Mouse (Mus musculus) lung, embryonic 14.5 days (tissue): ENCODE results near the gene Ogg1. TPM values are rescaled to one million over a fixed set of nuclear protein-coding genes. Genes with fewer than 3 reads are reported as not detected.

Experiments
- ATAC-seq: fragments of 200-750 bp; cut with Nextera tagmentation; 2 replicates; pipeline ENCODE4 v1.8.0; 2017; ENCODE audit warnings: mild to moderate bottlenecking, moderate TSS enrichment, moderate library complexity; ENCODE audit not compliant: insufficient read depth
- DNase-seq: peaks from one replicate; pipeline ENCODE4 v3.0.0-alpha.2; 2015
- H3K27ac ChIP-seq: fragments of 300-500 bp; sonication (generic); 2 replicates; pipeline ENCODE4 v1.5.1; 2014; ENCODE audit warnings: low read depth, mild to moderate bottlenecking, moderate library complexity
- H3K27me3 ChIP-seq: fragments of 300-500 bp; sonication (generic); 2 replicates; pipeline ENCODE4 v1.6.1; 2014; ENCODE audit warnings: low read length, control low read depth; ENCODE audit not compliant: insufficient read depth
- H3K36me3 ChIP-seq: fragments of 300-500 bp; sonication (generic); 2 replicates; pipeline ENCODE4 v1.6.1; 2014; ENCODE audit warnings: control low read depth; ENCODE audit not compliant: insufficient read depth
- H3K4me1 ChIP-seq: fragments of 300-500 bp; sonication (generic); 2 replicates; pipeline ENCODE4 v1.6.1; 2014; ENCODE audit warnings: antibody characterized with exemption, control low read depth; ENCODE audit not compliant: insufficient read depth
- H3K4me2 ChIP-seq: fragments of 300-500 bp; sonication (generic); 2 replicates; pipeline ENCODE4 v1.6.1; 2014; ENCODE audit warnings: mild to moderate bottlenecking
- H3K4me3 ChIP-seq: fragments of 300-500 bp; sonication (generic); 2 replicates; pipeline ENCODE4 v1.5.1; 2014; ENCODE audit warnings: low read depth, low read length
- H3K9ac ChIP-seq: fragments of 300-500 bp; sonication (generic); 2 replicates; pipeline ENCODE4 v1.6.1; 2014
- H3K9me3 ChIP-seq: fragments of 300-500 bp; sonication (generic); 2 replicates; pipeline ENCODE4 v1.6.1; 2016; ENCODE audit warnings: low read depth, low read length, control low read depth
- CTCF ChIP-seq: IDR thresholded peaks from 2 replicates; pipeline ENCODE4 v1.5.1; 2016; ENCODE audit warnings: antibody characterized with exemption, low read depth
- WGBS: fragments of 180-500 bp; shearing (Covaris S2); extraction: QIAGEN DNeasy Blood & Tissue Kit; methylation state at CpG from one replicate; pipeline ENCODE4 v1.1.7; 2014; 5-methylcytosine and 5-hydroxymethylcytosine counted together
- polyA plus RNA-seq: library from polyadenylated mRNA; unstranded; fragments of >200 nt; fragmentation: Nextera tagmentation; extraction: Ambion mirVana; gene quantifications from 2 replicates; pipeline ENCODE4 v1.2.1, GENCODE M21; 2014

Ogg1 gene
- polyA plus RNA-seq, 1 experiment from 2014 or later = 17.7 TPM

- no peak overlapping the region for H3K4me3 ChIP-seq
- H3K9ac ChIP-seq = no peak overlapping the region
- H3K27me3 ChIP-seq = peaks cover 27% of the 10 kb centered on the region
- H3K9me3 ChIP-seq = no peaks in the 10 kb centered on the region
- H3K4me2 ChIP-seq = no peak overlapping the region
- TF ChIP-seq CTCF = no peak
- ATAC-seq (no peak), DNase-seq (no peak)
- 60% methylated on average over 4 of the region's 4 CpGs for WGBS
- H3K4me1 ChIP-seq = no peaks in the 10 kb centered on the region
- no peaks in the 10 kb centered on the region for H3K36me3 ChIP-seq
- no peak overlapping the region for H3K27ac ChIP-seq
Observed at GRCm38 (mm10) chr6:113287236-113287635, 39.5 kb upstream of the Ogg1 start.

DNA sequence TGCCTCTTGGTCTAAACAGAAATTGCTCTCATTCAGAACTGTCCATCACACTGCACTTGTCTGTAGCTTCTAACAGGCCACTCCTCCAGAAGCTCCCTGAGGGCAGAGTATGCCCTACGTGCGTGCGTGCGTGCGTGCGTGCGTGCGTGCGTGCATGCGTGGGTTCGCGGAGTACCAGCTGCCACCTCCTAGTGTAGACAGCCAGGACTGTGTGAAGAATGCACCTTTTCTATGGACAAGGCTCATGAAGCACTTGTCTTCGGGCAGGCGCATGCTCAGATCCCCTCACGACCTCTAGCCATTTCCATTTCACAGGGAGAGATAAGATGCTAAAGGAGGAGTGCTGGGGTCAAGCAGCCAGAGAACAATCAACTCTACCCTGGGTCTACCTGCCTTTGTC, 37.4 kb upstream of the Ogg1 start:
- H3K9me3 ChIP-seq = no peaks in the 10 kb centered on the region
- H3K4me3 ChIP-seq = no peak overlapping the region
- H3K4me1 ChIP-seq = no peaks in the 10 kb centered on the region
- no peak overlapping the region for H3K4me2 ChIP-seq
- ATAC-seq = no peak
- H3K27me3 ChIP-seq = peaks cover 6% of the 10 kb centered on the region; the same call in 1 of the 2 replicates
- H3K27ac ChIP-seq = no peak overlapping the region
- DNase-seq = no peak
- no peak for TF ChIP-seq CTCF
- H3K9ac ChIP-seq = no peak overlapping the region
- WGBS = 84% methylated on average over 15 of the region's 15 CpGs
- H3K36me3 ChIP-seq = no peaks in the 10 kb centered on the region

DNA sequence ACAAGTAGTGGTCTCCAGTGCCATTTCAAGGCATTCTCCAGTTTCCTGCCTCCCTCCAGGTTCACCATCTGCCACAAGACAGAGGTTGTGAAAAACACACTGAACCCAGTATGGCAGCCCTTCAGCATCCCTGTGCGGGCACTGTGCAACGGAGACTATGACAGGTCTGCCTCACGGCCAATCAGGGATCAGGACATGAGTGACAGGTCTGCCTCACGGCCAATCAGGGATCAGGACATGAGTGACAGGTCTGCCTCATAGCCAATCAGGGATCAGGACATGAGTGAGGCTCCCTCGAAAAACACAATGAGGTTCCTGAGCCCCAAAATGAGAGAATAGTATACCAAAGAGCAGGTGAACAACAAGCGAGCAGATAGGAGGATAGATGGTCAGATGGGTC, 36.4 kb upstream of the Ogg1 start:
- Histone ChIP-seq H3K36me3 (no peaks in the 10 kb centered on the region), H3K9ac (no peak overlapping the region), H3K9me3 (no peaks in the 10 kb centered on the region), H3K4me1 (no peaks in the 10 kb centered on the region), H3K27ac (no peak overlapping the region), H3K4me3 (no peak overlapping the region), H3K4me2 (no peak overlapping the region), H3K27me3 (no peaks in the 10 kb centered on the region)
- TF ChIP-seq CTCF = no peak
- 66% methylated on average over 6 of the region's 6 CpGs for WGBS
- no peak for ATAC-seq
- no peak for DNase-seq

- H3K9me3 ChIP-seq = no peaks in the 10 kb centered on the region
- ATAC-seq = no peak
- H3K4me1 ChIP-seq = no peaks in the 10 kb centered on the region
- no peak overlapping the region for H3K9ac ChIP-seq
- no peaks in the 10 kb centered on the region for H3K36me3 ChIP-seq
- 70% methylated on average over 5 of the region's 5 CpGs for WGBS
- no peak for TF ChIP-seq CTCF
- H3K4me3 ChIP-seq = no peak overlapping the region
- no peaks in the 10 kb centered on the region for H3K27me3 ChIP-seq
- H3K27ac ChIP-seq = no peak overlapping the region
- no peak overlapping the region for H3K4me2 ChIP-seq
- DNase-seq = no peak
Observed at GRCm38 (mm10) chr6:113292938-113293337, 33.8 kb upstream of the Ogg1 start.

GRCm38 (mm10) chr6:113296046-113296445, 30.7 kb upstream of the Ogg1 start:
- Histone ChIP-seq H3K27me3 (no peaks in the 10 kb centered on the region), H3K4me1 (no peaks in the 10 kb centered on the region), H3K36me3 (no peaks in the 10 kb centered on the region), H3K4me3 (no peak overlapping the region), H3K9ac (no peak overlapping the region), H3K27ac (no peak overlapping the region), H3K4me2 (no peak overlapping the region), H3K9me3 (no peaks in the 10 kb centered on the region)
- 75% methylated on average over 2 of the region's 2 CpGs for WGBS
- TF ChIP-seq CTCF = no peak
- ATAC-seq (no peak), DNase-seq (no peak)

DNA sequence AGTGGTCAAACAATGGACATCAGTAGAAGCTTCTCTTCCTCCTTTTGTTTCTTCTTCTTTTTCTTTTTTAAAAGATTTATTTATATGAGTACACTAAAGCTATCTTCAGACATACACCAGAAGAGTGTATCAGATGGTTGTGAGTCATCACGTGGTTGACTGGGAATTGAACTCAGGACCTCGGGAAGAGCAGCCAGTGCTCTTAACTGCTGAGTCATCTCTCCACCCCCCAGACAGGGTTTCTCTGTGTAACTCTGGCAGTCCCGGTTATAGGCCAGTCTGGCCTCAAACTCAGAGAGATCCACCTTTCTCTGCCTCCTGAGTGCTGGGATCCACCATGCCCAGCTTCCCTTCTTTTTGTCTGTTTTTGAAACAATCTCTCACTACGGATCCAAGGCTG, 30.1 kb upstream of the Ogg1 start:
- Histone ChIP-seq H3K4me3 (no peak overlapping the region), H3K36me3 (no peaks in the 10 kb centered on the region), H3K4me1 (no peaks in the 10 kb centered on the region), H3K9me3 (no peaks in the 10 kb centered on the region), H3K27me3 (no peaks in the 10 kb centered on the region), H3K4me2 (no peak overlapping the region), H3K27ac (no peak overlapping the region), H3K9ac (no peak overlapping the region)
- TF ChIP-seq CTCF = no peak
- 52% methylated on average over 4 of the region's 4 CpGs for WGBS
- no peak for ATAC-seq
- DNase-seq = no peak

DNA sequence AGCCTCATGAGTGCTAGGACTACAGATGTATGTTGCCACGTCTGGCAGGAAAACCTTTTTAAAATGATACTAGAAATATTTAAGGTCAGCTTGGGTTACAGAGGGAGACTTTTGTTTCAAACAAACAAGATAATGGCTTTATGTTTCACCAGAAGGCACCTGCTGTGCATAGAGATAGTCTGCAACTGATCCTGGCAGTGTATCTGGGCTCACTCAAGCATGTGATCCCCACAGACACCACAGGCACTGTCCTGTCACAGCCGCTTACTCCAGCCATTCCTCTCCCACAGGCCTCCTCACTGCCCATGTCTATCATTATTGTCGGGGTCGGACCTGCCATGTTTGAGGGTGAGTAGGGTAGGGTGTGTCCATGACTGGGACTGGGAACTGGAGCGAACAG, 25.4 kb upstream of the Ogg1 start:
- no peaks in the 10 kb centered on the region for H3K36me3 ChIP-seq
- ATAC-seq (no peak), DNase-seq (no peak)
- no peak overlapping the region for H3K9ac ChIP-seq
- no peaks in the 10 kb centered on the region for H3K27me3 ChIP-seq
- TF ChIP-seq CTCF = no peak
- no peak overlapping the region for H3K27ac ChIP-seq
- H3K4me2 ChIP-seq = no peak overlapping the region
- 79% methylated on average over 5 of the region's 5 CpGs for WGBS
- no peak overlapping the region for H3K4me3 ChIP-seq
- H3K4me1 ChIP-seq = no peaks in the 10 kb centered on the region
- no peaks in the 10 kb centered on the region for H3K9me3 ChIP-seq

GRCm38 (mm10) chr6:113302258-113302657, 24.5 kb upstream of the Ogg1 start:
- Histone ChIP-seq H3K36me3 (no peaks in the 10 kb centered on the region), H3K4me1 (no peaks in the 10 kb centered on the region), H3K4me3 (no peak overlapping the region), H3K9me3 (no peaks in the 10 kb centered on the region), H3K27me3 (no peaks in the 10 kb centered on the region), H3K27ac (no peak overlapping the region), H3K4me2 (no peak overlapping the region), H3K9ac (no peak overlapping the region)
- 29% methylated on average over 3 of the region's 3 CpGs for WGBS
- DNase-seq (peak; percentile 63), ATAC-seq (no peak)
- TF ChIP-seq CTCF = peak; percentile 57
